20 mouse cellular contexts compared by ENCODE assay signal in the genomic region with DNA sequence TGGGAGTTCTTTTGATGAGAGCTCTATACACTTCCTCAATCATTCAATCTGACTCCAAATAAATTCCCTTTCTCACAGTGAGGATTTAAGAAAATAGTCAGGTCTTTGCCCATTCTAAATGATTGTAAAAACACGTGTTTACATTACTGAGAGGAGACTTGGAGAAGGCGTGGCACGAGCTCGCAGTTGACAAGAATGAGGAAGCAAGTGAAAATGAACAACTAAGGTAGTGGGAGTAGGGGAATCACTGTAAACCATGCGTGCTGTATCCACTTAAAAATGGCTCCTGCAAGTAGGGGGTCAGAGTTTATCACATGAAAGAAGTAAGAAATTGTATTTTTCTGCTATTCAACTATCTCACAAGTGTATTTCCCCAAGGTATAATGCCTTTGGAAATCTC. TPM values are rescaled to one million over a fixed set of nuclear protein-coding genes. Genes with fewer than 3 reads are reported as not detected.
DNase-seq lines count a peak whose midpoint lies in the region; ATAC-seq lines count a peak whose summit lies in the region.
"Had no signal": no experiment of that assay in that cellular context is flagged by ENCODE, and none has a peak within 500 bp of the region (broad histone marks: within the 10 kb centered on the region; RNA-seq: fewer than 3 reads in every experiment).

No protein-coding gene starts in this region.

- H3K4me1 ChIP-seq in midbrain, embryonic 11.5 days (ENCODE audit: control insufficient read depth, insufficient read depth, low read length) = peaks cover 3% of the 10 kb centered on the region; the same call in 1 of the 2 replicates
- no peaks in the 10 kb centered on the region for H3K4me1 ChIP-seq in midbrain, embryonic 14.5 days (ENCODE audit: control insufficient read depth, insufficient read depth, low read length)
- H3K4me1 ChIP-seq: embryonic facial prominence, embryonic 12.5 days had no signal

- WGBS in midbrain, embryonic 11.5 days = 86% methylated on average over 5 of the region's 5 CpGs
- 82% methylated on average over 5 of the region's 5 CpGs for WGBS in midbrain, embryonic 14.5 days

- no peak for ATAC-seq in midbrain, embryonic 11.5 days (ENCODE audit: low FRiP score)
- no peak for ATAC-seq in midbrain, embryonic 14.5 days (ENCODE audit: low FRiP score, low TSS enrichment)
- ATAC-seq in granulocyte monocyte progenitor cell, adult 5-6 weeks (replicated peaks; ENCODE audit: poor library complexity, severe bottlenecking) = peak; percentile 40; the same call in 1 of the 2 replicates
- no peak for ATAC-seq in megakaryocyte progenitor cell, adult 5-6 weeks (replicated peaks; ENCODE audit: poor library complexity)
- ATAC-seq: activated CD4-positive, CD25-positive, alpha-beta regulatory T cell, adult 4 months; forebrain, embryonic 13.5 days; forebrain, embryonic 15.5 days; forebrain, postnatal 0 days; Patski had no signal

- no peaks in the 10 kb centered on the region for H3K36me3 ChIP-seq in midbrain, embryonic 11.5 days (ENCODE audit: control insufficient read depth, insufficient read depth, low read length)
- no peaks in the 10 kb centered on the region for H3K36me3 ChIP-seq in midbrain, embryonic 14.5 days (ENCODE audit: control insufficient read depth, insufficient read depth, low read length)
- H3K36me3 ChIP-seq: embryonic facial prominence, embryonic 10.5 days; embryonic facial prominence, embryonic 12.5 days; forebrain, embryonic 15.5 days had no signal

- no peak overlapping the region for H3K4me3 ChIP-seq in midbrain, embryonic 11.5 days (ENCODE audit: low read depth, low read length)
- no peak overlapping the region for H3K4me3 ChIP-seq in midbrain, embryonic 14.5 days (replicated peaks; ENCODE audit: low read depth, low read length)
- H3K4me3 ChIP-seq: embryonic facial prominence, embryonic 10.5 days; embryonic facial prominence, embryonic 12.5 days; forebrain, embryonic 13.5 days; forebrain, embryonic 15.5 days had no signal

- no peak overlapping the region for H3K4me2 ChIP-seq in midbrain, embryonic 11.5 days
- H3K4me2 ChIP-seq in midbrain, embryonic 14.5 days (ENCODE audit: low read length) = no peak overlapping the region
- H3K4me2 ChIP-seq: embryonic facial prominence, embryonic 12.5 days; forebrain, embryonic 13.5 days; forebrain, embryonic 15.5 days had no signal

- no peaks in the 10 kb centered on the region for H3K9me3 ChIP-seq in midbrain, embryonic 11.5 days (ENCODE audit: control insufficient read depth, low read length)
- H3K9me3 ChIP-seq in midbrain, embryonic 14.5 days (ENCODE audit: control insufficient read depth, low read length) = no peaks in the 10 kb centered on the region
- H3K9me3 ChIP-seq: embryonic facial prominence, embryonic 10.5 days; embryonic facial prominence, embryonic 12.5 days; forebrain, embryonic 13.5 days; forebrain, embryonic 15.5 days had no signal

- DNase-seq in midbrain, embryonic 11.5 days (ENCODE audit: low spot score, missing footprints) = peak; percentile 28
- no peak for DNase-seq in midbrain, embryonic 14.5 days
- DNase-seq in right cerebral cortex, postnatal 14 days = no peak
- DNase-seq: adrenal gland, adult 8-10 months; adrenal gland, postnatal 14 days; adrenal gland, postnatal 36 days; cerebellum, adult 11-12 months; cerebellum, adult 2 months; cerebellum, adult 9-10 months; cerebellum, postnatal 10 days; cerebellum, postnatal 25 days; forebrain, postnatal 0 days had no signal

- no peak overlapping the region for H3K9ac ChIP-seq in midbrain, embryonic 11.5 days (ENCODE audit: low read length)
- no peak overlapping the region for H3K9ac ChIP-seq in midbrain, embryonic 14.5 days (replicated peaks; ENCODE audit: low read length)
- H3K9ac ChIP-seq: embryonic facial prominence, embryonic 12.5 days; forebrain, embryonic 13.5 days; forebrain, embryonic 15.5 days; forebrain, postnatal 0 days had no signal

- H3K27me3 ChIP-seq in midbrain, embryonic 11.5 days (ENCODE audit: control insufficient read depth, insufficient read depth, low read length) = no peaks in the 10 kb centered on the region
- H3K27me3 ChIP-seq in midbrain, embryonic 14.5 days (ENCODE audit: control insufficient read depth, insufficient read depth, low read length) = no peaks in the 10 kb centered on the region
- H3K27me3 ChIP-seq: embryonic facial prominence, embryonic 12.5 days; forebrain, embryonic 13.5 days; forebrain, embryonic 15.5 days; Patski had no signal

- no peak overlapping the region for H3K27ac ChIP-seq in midbrain, embryonic 11.5 days (ENCODE audit: low read depth, low read length)
- no peak overlapping the region for H3K27ac ChIP-seq in midbrain, embryonic 14.5 days (replicated peaks; ENCODE audit: low read depth, low read length)
- H3K27ac ChIP-seq: embryonic facial prominence, embryonic 10.5 days; embryonic facial prominence, embryonic 12.5 days; forebrain, embryonic 13.5 days; forebrain, embryonic 15.5 days had no signal

RNA-seq across cellular contexts. Expression of a gene that starts 3.9 kb away (rescaled TPM):
- polyA plus RNA-seq in midbrain, embryonic 11.5 days (2014; fragmentation: Nextera tagmentation; extraction: Ambion mirVana) = 54.2 and 62.9 TPM in 2 replicates
- 30.1 and 43.6 TPM in 2 replicates for polyA plus RNA-seq in midbrain, embryonic 14.5 days (2014; fragmentation: Nextera tagmentation; extraction: Ambion mirVana)
- 6.3 and 6.9 TPM in 2 replicates for total RNA-seq in granulocyte monocyte progenitor cell, adult 5-6 weeks (2014; fragmentation: Nextera tagmentation)
- 12.9 TPM in 2 replicates for total RNA-seq in granulocyte monocyte progenitor cell, adult 5-6 weeks (2017)
- total RNA-seq in megakaryocyte progenitor cell, adult 5-6 weeks (2015) = 28.2 and 42.0 TPM in 2 replicates
- total RNA-seq in megakaryocyte progenitor cell, adult 5-6 weeks (2017) = 22.9 and 32.7 TPM in 2 replicates
